Mouse (Mus musculus): ENCODE data around the gene Gm20388. TPM values are rescaled to one million over a fixed set of nuclear protein-coding genes. Genes with fewer than 3 reads are reported as not detected.

Gene Gm20388
- polyA plus RNA-seq, 1 experiment, result 10.6 TPM

- TF ChIP-seq POLR2A (IDR thresholded peaks at IDR 0.05; ENCODE audit: borderline replicate concordance, control insufficient read depth, low read depth, low read length) (no peak), CTCF (IDR thresholded peaks at IDR 0.05; ENCODE audit: control insufficient read depth, insufficient read depth, low read length) (no peak)
- Histone ChIP-seq H3K27ac (ENCODE audit: control insufficient read depth, insufficient read depth, low read depth, low read length, poor library complexity) (no peak overlapping the region), H3K4me3 (replicated peaks; ENCODE audit: control insufficient read depth, low read depth, low read length) (no peak overlapping the region), H3K4me1 (ENCODE audit: control insufficient read depth, insufficient read depth, low read length) (peaks cover 5% of the 10 kb centered on the region)
- WGBS, result 20% methylated on average over 5 of the region's 5 CpGs
Measured at GRCm38 (mm10) chr8:122962046-122962445, 3051.4 kb downstream of the Gm20388 start.

GRCm38 (mm10) chr8:122966638-122967037 is 3056.0 kb downstream of the Gm20388 start:
- TF ChIP-seq POLR2A (IDR thresholded peaks at IDR 0.05; ENCODE audit: borderline replicate concordance, control insufficient read depth, low read depth, low read length) (no peak), CTCF (IDR thresholded peaks at IDR 0.05; ENCODE audit: control insufficient read depth, insufficient read depth, low read length) (no peak)
- 36% methylated on average over 3 of the region's 3 CpGs for WGBS
- peaks cover 4% of the 10 kb centered on the region for H3K4me1 ChIP-seq (ENCODE audit: control insufficient read depth, insufficient read depth, low read length)

GRCm38 (mm10) chr8:122968145-122968544 is 3057.5 kb downstream of the Gm20388 start:
- Histone ChIP-seq H3K27ac (ENCODE audit: control insufficient read depth, insufficient read depth, low read depth, low read length, poor library complexity) (no peak overlapping the region), H3K4me3 (replicated peaks; ENCODE audit: control insufficient read depth, low read depth, low read length) (no peak overlapping the region), H3K4me1 (ENCODE audit: control insufficient read depth, insufficient read depth, low read length) (no peaks in the 10 kb centered on the region; the same call in 1 of the 2 replicates)
- no peak for TF ChIP-seq POLR2A (IDR thresholded peaks at IDR 0.05; ENCODE audit: borderline replicate concordance, control insufficient read depth, low read depth, low read length)
- WGBS, result 65% methylated on average over 3 of the region's 3 CpGs

More at GRCm38 (mm10) chr8:122966638-122967037, 3056.0 kb downstream of the Gm20388 start:
- Histone ChIP-seq H3K4me3 (replicated peaks; ENCODE audit: control insufficient read depth, low read depth, low read length) (no peak overlapping the region), H3K27ac (ENCODE audit: control insufficient read depth, insufficient read depth, low read depth, low read length, poor library complexity) (no peak overlapping the region)

GRCm38 (mm10) chr8:122969964-122970620 is 3059.5 kb downstream of the Gm20388 start:
- H3K4me3 ChIP-seq (replicated peaks; ENCODE audit: control insufficient read depth, low read depth, low read length), result no peak overlapping the region
- no peak for TF ChIP-seq CTCF (IDR thresholded peaks at IDR 0.05; ENCODE audit: control insufficient read depth, insufficient read depth, low read length)
- 87% methylated on average over 3 of the region's 3 CpGs for WGBS
- no peaks in the 10 kb centered on the region; the same call in 1 of the 2 replicates for H3K4me1 ChIP-seq (ENCODE audit: control insufficient read depth, insufficient read depth, low read length)
- H3K27ac ChIP-seq (ENCODE audit: control insufficient read depth, insufficient read depth, low read depth, low read length, poor library complexity), result no peak overlapping the region

GRCm38 (mm10) chr8:122976046-122976445 is 3065.4 kb downstream of the Gm20388 start:
- no peak overlapping the region for H3K4me3 ChIP-seq (replicated peaks; ENCODE audit: control insufficient read depth, low read depth, low read length)
- H3K27ac ChIP-seq (ENCODE audit: control insufficient read depth, insufficient read depth, low read depth, low read length, poor library complexity), result no peak overlapping the region
- TF ChIP-seq CTCF (IDR thresholded peaks at IDR 0.05; ENCODE audit: control insufficient read depth, insufficient read depth, low read length) (no peak), POLR2A (IDR thresholded peaks at IDR 0.05; ENCODE audit: borderline replicate concordance, control insufficient read depth, low read depth, low read length) (no peak)
- WGBS, result 40% methylated on average over 4 of the region's 4 CpGs
- H3K4me1 ChIP-seq (ENCODE audit: control insufficient read depth, insufficient read depth, low read length), result peaks cover 4% of the 10 kb centered on the region

- TF ChIP-seq CTCF (IDR thresholded peaks at IDR 0.05; ENCODE audit: control insufficient read depth, insufficient read depth, low read length) (no peak), POLR2A (IDR thresholded peaks at IDR 0.05; ENCODE audit: borderline replicate concordance, control insufficient read depth, low read depth, low read length) (no peak)
- WGBS, result 54% methylated on average over 3 of the region's 3 CpGs
- H3K4me3 ChIP-seq (replicated peaks; ENCODE audit: control insufficient read depth, low read depth, low read length), result no peak overlapping the region
- H3K4me1 ChIP-seq (ENCODE audit: control insufficient read depth, insufficient read depth, low read length), result peaks cover 5% of the 10 kb centered on the region
- no peak overlapping the region for H3K27ac ChIP-seq (ENCODE audit: control insufficient read depth, insufficient read depth, low read depth, low read length, poor library complexity)
Measured at GRCm38 (mm10) chr8:122979424-122979823, 3068.8 kb downstream of the Gm20388 start.

- TF ChIP-seq CTCF (IDR thresholded peaks at IDR 0.05; ENCODE audit: control insufficient read depth, insufficient read depth, low read length) (no peak), POLR2A (IDR thresholded peaks at IDR 0.05; ENCODE audit: borderline replicate concordance, control insufficient read depth, low read depth, low read length) (no peak)
- WGBS, result 19% methylated on average over 10 of the region's 10 CpGs
- Histone ChIP-seq H3K27ac (ENCODE audit: control insufficient read depth, insufficient read depth, low read depth, low read length, poor library complexity) (no peak overlapping the region), H3K4me3 (replicated peaks; ENCODE audit: control insufficient read depth, low read depth, low read length) (no peak overlapping the region), H3K4me1 (ENCODE audit: control insufficient read depth, insufficient read depth, low read length) (peaks cover 5% of the 10 kb centered on the region)
Measured at GRCm38 (mm10) chr8:122979865-122980509, 3069.3 kb downstream of the Gm20388 start.

- 58% methylated on average over 5 of the region's 5 CpGs for WGBS
- TF ChIP-seq CTCF (IDR thresholded peaks at IDR 0.05; ENCODE audit: control insufficient read depth, insufficient read depth, low read length), result no peak
- TF ChIP-seq POLR2A (IDR thresholded peaks at IDR 0.05; ENCODE audit: borderline replicate concordance, control insufficient read depth, low read depth, low read length), result no peak
- H3K4me1 ChIP-seq (ENCODE audit: control insufficient read depth, insufficient read depth, low read length), result peaks cover 11% of the 10 kb centered on the region
- no peak overlapping the region for H3K27ac ChIP-seq (ENCODE audit: control insufficient read depth, insufficient read depth, low read depth, low read length, poor library complexity)
- H3K4me3 ChIP-seq (replicated peaks; ENCODE audit: control insufficient read depth, low read depth, low read length), result no peak overlapping the region
Measured at GRCm38 (mm10) chr8:122981646-122982045, 3071.0 kb downstream of the Gm20388 start.

Data from bone marrow, adult 2 months (tissue).